Mouse (Mus musculus) liver, embryonic 18 days (tissue): ENCODE data around the gene Pheta1. TPM values are rescaled to one million over a fixed set of nuclear protein-coding genes. Genes with fewer than 3 reads are reported as not detected.

Experiments used
- polyA plus RNA-seq: library from polyadenylated mRNA; depleted of rRNA; stranded (reverse); fragments of >200 nt; gene quantifications from 2 replicates; pipeline ENCODE4 v1.2.3, GENCODE M21; 2012; rRNA removed

The Pheta1 gene
- polyA plus RNA-seq = 4.1 and 4.2 TPM in 2 replicates

GRCm38 (mm10) chr5:121848743-121849142 is at the start of gene Pheta1:
Gene Pheta1 (plus strand): TSS chr5:121848984.

DNA sequence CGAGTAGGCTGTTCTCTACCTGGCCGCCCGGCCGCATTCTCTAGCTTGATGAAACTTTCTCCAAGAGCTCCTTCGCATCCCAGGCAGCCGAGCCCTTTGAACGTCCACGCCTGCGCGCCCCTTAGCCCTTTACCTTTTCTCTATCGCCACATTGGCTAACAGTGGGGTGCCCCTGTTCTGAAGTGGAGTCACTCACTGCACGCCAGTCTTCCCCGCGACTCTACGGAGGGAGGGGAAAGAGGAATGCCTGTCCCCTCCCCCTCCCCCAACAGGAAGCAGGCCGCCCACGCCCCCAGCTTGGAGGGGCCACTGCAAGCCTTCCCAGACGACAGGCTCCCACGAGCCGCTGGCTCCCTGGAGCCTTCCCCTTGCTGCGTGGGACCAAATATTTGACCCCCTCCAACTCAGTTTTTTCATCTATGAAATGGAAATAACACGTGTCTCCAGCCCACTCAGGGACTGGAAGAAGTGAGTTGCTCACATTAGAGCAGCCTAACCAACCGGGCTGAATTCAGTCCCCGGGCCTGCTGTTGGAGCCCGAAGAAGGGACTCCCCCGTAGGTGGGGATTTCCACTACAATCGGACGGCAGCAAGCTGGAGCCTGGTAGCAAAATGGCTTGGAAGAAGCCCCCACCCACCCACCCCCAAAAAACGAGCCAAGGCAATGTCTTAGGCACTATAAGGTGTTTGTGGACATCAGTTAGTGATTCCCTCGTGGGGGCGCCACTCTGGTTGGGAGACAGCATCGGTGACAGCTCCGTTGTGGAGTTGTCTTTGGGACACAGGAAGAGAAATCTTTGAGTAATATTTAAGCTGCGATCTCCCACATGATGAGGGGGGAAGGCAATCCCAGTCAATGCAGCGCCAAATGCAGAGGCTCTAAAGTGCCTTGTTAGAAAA is 11.1 kb upstream of the Pheta1 start, which contains the start of gene Sh2b3:
Gene Sh2b3, minus strand, starts transcription at position 206 of the 900 bp plus-strand sequence.

Other genes with a start within 250 kb of the Pheta1 start
- 2.6 and 3.0 TPM in 2 replicates for gene Acad12, start 230.0 kb upstream of the Pheta1 start, polyA plus RNA-seq
- 4.6 and 4.7 TPM in 2 replicates for gene Acad10, start 188.5 kb upstream of the Pheta1 start, polyA plus RNA-seq
- 16.7 and 18.9 TPM in 2 replicates for gene Brap, start 188.4 kb upstream of the Pheta1 start, polyA plus RNA-seq
- 21.4 and 27.8 TPM in 2 replicates for gene Atxn2, start 137.6 kb upstream of the Pheta1 start, polyA plus RNA-seq
- gene Sh2b3, start 11.3 kb upstream of the Pheta1 start, polyA plus RNA-seq = 9.8 and 10.2 TPM in 2 replicates
- gene Cux2, start 201.1 kb downstream of the Pheta1 start, polyA plus RNA-seq = 12.2 and 18.9 TPM in 2 replicates